Mouse (Mus musculus) splenic B cell, adult 2 months (primary cell): ENCODE results near the gene S1pr5.
"Not testable (repeated sequence)": the region's sequence is repeated elsewhere in the genome, so short reads cannot be mapped to it uniquely, and the experiment has no call there.

Source experiments
- DNase-seq: peaks from one replicate; pipeline ENCODE4 v3.0.0-alpha.2; 2011; ENCODE audit warnings: low read depth, low spot score
- H3K27me3 ChIP-seq: 2 replicates; pipeline ENCODE4 v1.6.1; 2012; ENCODE audit warnings: mild to moderate bottlenecking, low read length, moderate library complexity, mixed read lengths; ENCODE audit not compliant: control insufficient read depth, poor library complexity, insufficient read depth, severe bottlenecking
- H3K36me3 ChIP-seq: 2 replicates; pipeline ENCODE4 v1.6.1; 2012; ENCODE audit warnings: mild to moderate bottlenecking, low read length, moderate library complexity, mixed read lengths; ENCODE audit not compliant: control insufficient read depth, poor library complexity, insufficient read depth, severe bottlenecking

Gene S1pr5

DNA sequence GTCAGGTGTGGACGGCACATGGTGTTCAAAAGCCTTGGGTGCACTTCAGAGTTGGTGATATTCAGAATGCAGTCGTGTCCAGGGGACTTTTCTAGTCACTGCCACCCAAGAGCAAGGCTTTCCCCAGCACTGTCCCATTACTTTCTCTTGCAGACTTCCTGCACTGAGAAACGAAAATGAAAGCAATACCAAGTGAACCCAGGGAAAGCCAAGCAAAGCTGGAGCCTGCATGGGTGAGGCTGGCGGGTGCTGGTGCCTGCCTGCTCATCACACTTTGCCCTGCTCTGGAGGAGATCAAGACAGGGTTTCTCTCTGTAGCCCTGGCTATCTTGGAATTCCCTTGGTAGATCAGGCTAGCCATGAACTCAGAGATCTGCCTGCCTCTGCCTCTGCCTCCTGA, 12.9 kb downstream of the S1pr5 start:
- peak; percentile 41 for DNase-seq
- Histone ChIP-seq H3K27me3 (no peaks in the 10 kb centered on the region), H3K36me3 (peaks cover 12% of the 10 kb centered on the region)

DNA sequence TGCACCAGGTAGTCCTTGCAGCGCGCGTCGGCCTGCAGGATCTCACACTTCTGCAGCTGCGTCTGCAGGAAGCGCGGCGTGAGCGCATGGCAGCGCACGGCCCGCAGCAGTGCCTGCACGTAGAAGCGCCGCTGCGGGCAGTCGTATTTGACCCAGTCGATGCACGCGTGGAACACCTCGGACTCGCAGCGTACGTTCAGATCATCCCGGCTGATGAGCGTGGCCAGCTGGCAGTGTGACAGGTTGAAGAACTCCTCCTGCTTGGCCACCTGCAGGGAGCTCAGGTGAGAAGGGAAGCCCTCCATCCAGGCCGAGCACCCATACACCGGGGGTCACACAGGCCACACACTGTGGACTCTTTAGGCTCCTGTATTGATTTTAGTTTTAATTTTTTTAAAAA, 14.4 kb downstream of the S1pr5 start:
- DNase-seq: no peak
- Histone ChIP-seq H3K27me3 (no peaks in the 10 kb centered on the region), H3K36me3 (peaks cover 12% of the 10 kb centered on the region)

DNA sequence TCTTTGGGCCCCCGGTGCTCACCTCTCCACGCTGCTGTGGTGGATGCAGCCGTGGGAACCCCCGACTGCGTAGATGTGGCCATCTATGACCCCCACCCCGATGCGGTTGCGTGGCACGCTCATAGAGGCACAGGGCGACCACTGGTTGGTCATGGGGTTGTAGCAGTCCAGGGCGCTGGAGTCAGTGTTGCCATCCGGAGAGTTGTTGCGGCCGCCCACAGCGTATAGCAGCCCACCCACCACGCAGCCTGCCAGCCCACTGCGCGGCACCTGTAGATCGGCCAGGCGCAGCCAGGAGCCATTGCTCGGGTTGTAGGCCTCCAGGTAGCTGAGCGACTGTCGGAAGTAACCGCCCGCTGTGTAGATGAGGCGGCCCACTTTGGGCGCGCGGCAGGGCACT, 14.9 kb downstream of the S1pr5 start:
- H3K27me3 ChIP-seq: no peaks in the 10 kb centered on the region
- H3K36me3 ChIP-seq: peaks cover 12% of the 10 kb centered on the region
- DNase-seq: no peak

DNA sequence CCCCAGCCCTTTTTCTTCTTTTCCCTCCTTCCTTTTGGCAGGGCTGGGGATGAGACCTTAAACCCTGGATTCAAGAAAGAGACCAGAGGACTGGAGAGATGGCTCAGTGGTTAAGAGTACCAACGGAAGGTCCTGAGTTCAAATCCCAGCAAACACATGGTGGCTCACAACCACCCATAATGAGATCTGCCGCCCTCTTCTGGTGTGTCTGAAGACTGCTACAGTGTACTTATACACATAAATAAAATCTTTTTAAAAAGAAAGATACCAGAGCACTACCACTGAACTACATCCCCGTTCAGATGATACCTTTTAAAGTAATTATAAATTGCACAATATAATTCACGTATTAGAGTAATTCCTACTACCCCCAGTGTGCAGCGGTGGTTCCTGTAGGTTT, 15.4 kb downstream of the S1pr5 start:
- no peak for DNase-seq
- peaks cover 12% of the 10 kb centered on the region for H3K36me3 ChIP-seq
- no peaks in the 10 kb centered on the region for H3K27me3 ChIP-seq

DNA sequence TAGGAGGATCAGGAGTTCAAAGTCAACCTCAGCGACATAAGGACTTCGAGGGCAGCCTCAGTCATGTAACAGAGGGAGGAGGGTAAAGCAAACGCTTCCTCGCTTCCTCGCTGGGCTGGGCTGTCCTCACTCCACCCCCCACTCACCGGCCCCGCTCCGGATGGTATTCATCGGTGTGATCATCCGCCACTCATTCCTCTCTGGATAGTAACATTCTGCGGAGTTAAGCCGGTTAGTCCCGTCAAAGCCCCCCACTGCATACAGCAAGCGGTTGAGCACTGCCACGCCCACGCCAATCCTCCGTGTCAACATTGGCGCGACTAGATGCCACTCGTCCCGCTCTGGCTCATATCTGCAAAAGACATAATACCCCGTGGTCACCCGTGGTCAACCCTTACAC, 16.7 kb downstream of the S1pr5 start:
- Histone ChIP-seq H3K36me3 (peaks cover 12% of the 10 kb centered on the region), H3K27me3 (no peaks in the 10 kb centered on the region)
- no peak for DNase-seq

DNA sequence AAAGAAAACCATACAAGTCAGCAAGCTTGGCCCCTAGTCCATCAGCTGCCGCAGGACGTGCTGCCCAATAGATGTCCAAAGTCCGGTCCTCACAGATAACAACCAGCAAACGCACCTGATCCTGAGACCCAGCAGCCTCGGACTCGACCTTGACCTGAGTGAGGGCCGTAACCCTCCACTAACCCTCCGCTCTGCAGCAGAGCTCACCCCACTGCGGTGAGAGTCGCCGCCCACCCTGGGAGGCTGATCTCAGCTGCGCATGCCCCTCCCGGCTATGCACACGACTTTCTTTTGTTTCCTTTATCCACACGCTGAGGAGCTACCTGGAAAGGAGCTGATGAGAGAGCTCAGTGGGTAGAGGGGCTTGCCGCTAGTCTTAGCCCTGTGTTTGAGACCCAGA, 20.9 kb downstream of the S1pr5 start:
- Histone ChIP-seq H3K36me3 (peaks cover 2% of the 10 kb centered on the region; the same call in 1 of the 2 replicates), H3K27me3 (no peaks in the 10 kb centered on the region)
- no peak for DNase-seq

DNA sequence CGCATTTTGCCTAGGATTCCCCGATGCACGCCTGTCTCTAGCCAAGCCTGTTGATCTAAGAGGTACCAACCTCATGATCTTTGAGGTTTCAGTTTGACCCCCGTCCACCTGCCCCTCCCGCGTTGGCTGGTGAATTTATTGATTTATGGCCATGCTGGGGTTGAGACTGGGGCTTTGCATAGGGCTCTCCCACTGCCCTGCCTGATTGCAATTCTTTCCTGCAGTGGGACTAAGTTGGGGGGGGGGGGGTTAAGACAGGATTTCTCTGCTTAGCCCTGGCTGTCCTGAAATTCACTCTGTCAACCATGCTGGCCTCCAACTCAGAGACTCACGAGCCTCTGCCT, 22.9 kb downstream of the S1pr5 start:
- H3K27me3 ChIP-seq: no peaks in the 10 kb centered on the region
- no peaks in the 10 kb centered on the region for H3K36me3 ChIP-seq
- DNase-seq: no peak

DNA sequence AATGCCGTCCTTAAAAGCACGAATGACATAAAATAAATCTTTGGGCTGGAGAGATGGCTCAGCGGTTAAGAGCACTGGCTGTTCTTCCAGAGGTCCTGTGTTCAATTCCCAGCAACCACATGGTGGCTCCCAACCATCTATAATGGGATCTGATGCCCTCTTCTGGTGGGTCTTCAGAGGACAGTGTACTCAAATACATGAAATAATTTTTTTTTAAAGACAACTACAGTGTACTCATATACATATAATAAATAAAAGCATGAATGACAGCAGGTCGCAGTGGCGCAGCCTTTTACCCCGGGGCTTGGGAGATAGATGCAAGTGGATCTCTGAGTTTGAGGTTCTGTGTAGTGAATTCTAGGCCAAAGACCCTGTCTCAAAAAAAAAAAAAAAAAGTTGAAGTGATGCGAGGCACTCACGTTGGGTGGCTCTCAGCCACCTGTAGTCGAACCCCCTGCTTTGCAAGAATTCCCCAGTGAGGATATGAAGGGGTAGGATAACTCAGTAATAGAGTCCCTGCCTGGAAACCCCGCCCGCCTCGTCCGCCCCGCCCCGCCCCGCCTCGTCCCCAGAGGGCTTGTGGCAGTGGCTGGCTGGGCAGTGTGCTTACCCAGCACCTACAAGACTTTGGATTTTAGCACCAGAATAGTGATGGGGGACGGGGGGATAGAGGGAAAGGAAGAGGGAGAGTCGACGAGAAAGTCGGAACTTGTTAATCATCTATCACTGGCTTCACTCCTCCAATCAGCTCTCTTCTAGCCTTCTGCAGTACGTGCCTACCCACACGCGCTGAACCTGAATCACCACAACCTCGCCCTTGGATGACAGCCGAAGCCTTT, 23.4 kb downstream of the S1pr5 start:
- no peaks in the 10 kb centered on the region for H3K36me3 ChIP-seq
- DNase-seq: peak; percentile 42
- no peaks in the 10 kb centered on the region for H3K27me3 ChIP-seq

DNA sequence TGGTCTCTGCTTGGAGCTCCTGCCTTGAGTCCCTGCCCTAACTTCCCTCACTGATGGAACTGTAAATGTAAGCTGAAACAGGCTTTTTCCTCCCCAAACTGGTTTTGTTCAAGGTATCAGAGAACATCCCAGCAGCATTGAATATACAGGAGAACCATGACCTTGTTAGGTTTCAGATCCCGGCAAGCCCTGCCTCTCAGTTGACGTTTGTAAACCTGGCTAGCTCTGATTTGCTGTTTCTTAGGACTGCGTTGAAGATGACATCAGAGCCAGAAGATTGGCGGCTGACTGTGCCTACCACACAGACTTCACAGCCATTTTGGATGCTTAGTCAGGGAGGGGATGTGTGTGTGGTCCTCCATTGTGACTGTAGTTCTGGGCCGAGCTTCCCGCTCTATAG, 24.3 kb downstream of the S1pr5 start:
- Histone ChIP-seq H3K36me3 (no peaks in the 10 kb centered on the region), H3K27me3 (no peaks in the 10 kb centered on the region)
- no peak for DNase-seq

DNA sequence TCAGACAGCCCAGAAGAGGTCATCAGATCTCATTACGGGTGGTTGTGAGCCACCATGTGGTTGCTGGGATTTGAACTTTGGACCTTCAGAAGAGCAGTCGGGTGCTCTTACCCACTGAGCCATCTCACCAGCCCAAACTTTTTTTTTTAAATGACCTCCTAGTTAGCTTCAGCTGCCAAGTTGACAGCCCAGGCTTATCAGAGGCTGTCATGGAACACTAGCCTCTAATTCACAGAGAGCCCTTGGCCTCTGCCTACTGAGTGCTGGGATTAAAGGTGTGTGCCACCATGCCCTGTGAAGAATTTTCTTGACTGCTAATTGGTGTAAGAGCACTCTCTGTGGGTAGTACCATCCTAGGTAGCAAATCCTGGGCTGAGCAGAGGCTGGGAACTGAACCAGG, 24.8 kb downstream of the S1pr5 start:
- not testable (repeated sequence) for H3K27me3 ChIP-seq, H3K36me3 ChIP-seq, DNase-seq

DNA sequence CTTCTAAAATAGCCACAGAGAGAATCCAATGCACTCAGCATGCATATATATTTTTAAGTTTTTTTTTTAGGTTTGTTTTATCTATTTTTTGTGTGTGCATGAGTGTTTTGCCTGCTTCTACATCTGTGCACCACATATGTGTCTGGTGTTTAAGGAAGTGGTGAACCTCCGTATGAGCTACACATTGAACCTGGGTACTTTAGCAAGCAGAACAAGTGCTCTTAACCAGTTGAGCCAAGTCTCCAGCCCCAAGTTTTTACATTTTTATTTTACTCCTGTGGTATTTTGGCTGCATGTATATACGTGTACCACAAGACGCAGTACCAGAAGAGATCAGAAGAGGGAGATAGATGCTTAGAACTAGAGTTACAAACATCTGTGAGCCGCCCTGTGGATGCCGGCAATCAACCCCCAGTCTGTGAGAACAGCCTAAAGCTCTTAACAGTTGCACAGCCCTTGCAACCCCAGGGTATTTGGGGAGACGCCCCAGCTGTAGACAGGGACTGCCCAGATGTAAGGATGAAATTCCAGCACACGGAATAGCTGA, 26.8 kb downstream of the S1pr5 start:
- peak; percentile 93 for DNase-seq
- Histone ChIP-seq H3K36me3 (no peaks in the 10 kb centered on the region), H3K27me3 (no peaks in the 10 kb centered on the region)

DNA sequence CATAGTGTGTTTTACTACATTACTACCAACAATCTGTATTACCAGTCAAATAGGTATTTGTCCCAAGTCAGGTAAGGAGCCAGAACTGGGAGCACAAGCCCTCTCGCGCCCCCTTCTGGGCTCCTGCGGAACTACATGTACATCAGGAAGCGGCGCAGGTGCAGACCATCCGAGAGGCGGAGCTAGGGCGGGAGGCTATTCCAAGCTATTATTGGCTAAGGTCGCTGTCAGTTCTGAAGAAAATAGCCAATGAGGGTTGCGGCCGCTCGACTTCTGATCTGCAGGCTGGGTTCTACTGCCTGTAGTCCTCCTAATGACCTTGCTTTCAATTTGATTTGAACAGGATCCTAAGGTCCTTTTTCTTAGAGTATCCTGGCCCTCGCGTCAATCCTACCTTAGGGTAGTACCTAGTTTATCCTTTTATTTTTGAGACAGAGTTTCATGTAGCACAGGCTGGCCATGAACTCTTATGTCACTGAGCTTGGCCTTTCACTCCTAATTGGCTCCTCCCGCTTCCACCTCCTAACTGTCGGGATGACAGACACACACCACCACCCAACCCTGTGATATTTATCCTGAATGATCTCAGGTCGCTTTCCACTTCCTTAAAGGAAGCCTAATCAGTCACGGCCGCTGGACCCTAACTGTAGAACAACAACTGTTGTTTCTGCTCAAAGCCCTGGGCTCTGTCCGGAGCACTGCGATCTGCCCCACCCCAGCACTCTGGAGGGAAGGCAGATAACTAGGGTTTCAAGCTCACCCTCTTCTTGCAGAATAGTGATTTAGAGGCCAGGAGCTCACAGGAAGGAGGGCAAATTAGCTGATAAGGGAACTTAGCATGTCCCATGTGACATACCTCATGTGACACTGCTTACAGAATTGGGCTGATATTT, 27.5 kb downstream of the S1pr5 start:
- H3K36me3 ChIP-seq: no peaks in the 10 kb centered on the region
- DNase-seq: peak; percentile 97
- no peaks in the 10 kb centered on the region; the same call in 1 of the 2 replicates for H3K27me3 ChIP-seq

DNA sequence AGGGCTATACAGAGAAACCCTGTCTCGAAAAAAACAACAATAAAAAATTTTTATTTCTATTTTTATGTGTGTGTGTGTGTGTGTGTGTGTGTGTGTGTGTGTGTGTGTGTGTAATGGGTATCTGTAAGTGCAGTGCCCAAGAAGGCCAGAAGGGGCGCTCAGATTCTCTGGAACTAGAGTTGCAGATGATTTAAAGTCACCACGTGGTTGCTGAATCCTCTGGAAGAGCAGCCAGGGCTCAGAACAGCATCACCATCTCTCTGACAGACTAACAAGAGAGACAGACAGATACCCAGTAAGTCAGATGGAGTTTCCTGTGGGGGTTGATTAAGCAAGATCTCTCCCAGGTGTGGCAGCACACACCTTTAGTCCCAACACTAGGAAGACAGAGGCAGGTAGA, 28.4 kb downstream of the S1pr5 start:
- DNase-seq: peak; percentile 53
- H3K27me3 ChIP-seq: no peaks in the 10 kb centered on the region; the same call in 1 of the 2 replicates
- H3K36me3 ChIP-seq: no peaks in the 10 kb centered on the region

DNA sequence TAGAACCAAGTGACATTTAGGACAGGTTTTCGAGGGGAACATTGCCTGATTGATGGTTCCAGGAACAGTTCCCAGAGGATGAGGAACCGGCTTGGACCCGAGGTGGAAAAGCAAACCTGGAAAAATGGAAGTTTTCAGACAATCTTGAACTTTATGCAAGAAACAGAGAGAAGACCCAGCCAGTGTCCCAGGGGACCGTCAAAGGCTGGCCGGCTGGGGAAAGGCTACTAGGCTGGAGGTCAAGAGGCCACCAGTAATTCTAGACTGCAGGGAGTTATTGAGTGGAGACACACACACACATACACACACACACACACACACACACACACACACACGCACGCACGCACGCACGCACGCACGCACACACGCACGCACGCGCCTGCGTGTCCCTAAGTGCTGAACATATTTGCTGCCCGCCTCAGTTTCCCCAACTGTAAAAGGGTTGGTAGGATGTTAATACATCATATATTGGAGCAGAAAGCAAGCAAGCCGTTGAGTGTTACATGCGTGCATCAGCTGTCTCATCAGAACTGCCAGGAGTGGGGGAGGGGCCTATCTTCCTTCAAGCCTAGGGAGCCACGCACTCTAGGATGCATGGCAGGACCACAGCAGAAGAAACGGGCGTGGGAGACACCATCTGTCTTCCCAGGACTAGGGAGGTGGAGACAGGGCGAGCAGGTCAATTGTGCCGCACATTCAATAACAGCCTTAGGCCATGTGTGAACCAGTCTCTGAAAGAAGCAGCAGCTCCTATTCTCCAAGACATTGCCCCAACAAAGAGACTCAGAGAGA, 32.0 kb downstream of the S1pr5 start:
- no peaks in the 10 kb centered on the region for H3K36me3 ChIP-seq
- no peaks in the 10 kb centered on the region; the same call in 1 of the 2 replicates for H3K27me3 ChIP-seq
- DNase-seq: no peak
